Mouse (Mus musculus) lung, adult 2 months (tissue): ENCODE measurements around the gene Bud31. TPM values are rescaled to one million over a fixed set of nuclear protein-coding genes. Genes with fewer than 3 reads are reported as not detected.
A peak's percentile ranks its signal among the peaks of the same experiment; 100 is the strongest.

Experiments used
- DNase-seq: peaks from one replicate; pipeline ENCODE4 v3.0.0; 2022
- H3K4me1 ChIP-seq: fragments of 200-500 bp; 2 replicates; pipeline ENCODE4 v1.6.1; 2011; ENCODE audit warnings: low read length; ENCODE audit not compliant: control insufficient read depth, insufficient read depth
- H3K4me3 ChIP-seq: fragments of 200-500 bp; replicated peaks from 2 replicates; pipeline ENCODE3; 2011; ENCODE audit warnings: low read depth, mild to moderate bottlenecking, control low read depth, low read length; ENCODE audit errors: extremely low read depth
- CTCF ChIP-seq: fragments of 200-500 bp; IDR thresholded peaks from 2 replicates; pipeline ENCODE4 v1.5.1; 2011; ENCODE audit warnings: mild to moderate bottlenecking, low read length, control low read depth; ENCODE audit not compliant: insufficient read depth
- POLR2A ChIP-seq: fragments of 200-500 bp; IDR thresholded peaks from 2 replicates; pipeline ENCODE4 v1.6.1; 2011; ENCODE audit warnings: low read depth, mild to moderate bottlenecking, control low read depth, low read length, borderline replicate concordance; ENCODE audit errors: extremely low read depth
- WGBS: fragments of 180-500 bp; shearing (Covaris S2); methylation state at CpG from one replicate; pipeline ENCODE4 v1.1.7; 2018; 5-methylcytosine and 5-hydroxymethylcytosine counted together
- polyA plus RNA-seq: library from polyadenylated mRNA; depleted of rRNA; stranded (reverse); fragments of >200 nt; gene quantifications from 2 replicates; pipeline ENCODE4 v1.2.3, GENCODE M21; 2012; rRNA removed

Bud31 gene
- polyA plus RNA-seq, 1 experiment: 33.1 TPM

DNA sequence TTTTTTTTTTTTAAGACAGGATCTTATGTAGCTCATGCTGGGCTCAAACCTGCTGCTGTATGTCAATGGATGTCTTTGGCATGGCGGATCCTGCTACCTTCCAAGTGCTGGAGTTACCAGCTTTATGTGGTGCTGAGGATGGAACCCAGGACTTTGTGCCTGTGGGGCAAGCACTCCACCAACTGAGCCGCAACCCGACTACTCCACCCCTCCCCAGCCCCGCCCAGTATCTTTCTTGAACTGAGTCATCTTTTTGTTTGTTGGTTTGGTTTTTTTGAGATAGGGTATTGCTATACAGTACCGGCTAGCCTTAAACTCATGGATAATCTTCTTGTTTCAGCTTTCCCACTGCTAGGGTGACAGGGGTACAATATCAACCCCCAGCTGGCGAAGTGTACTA lies 49.3 kb downstream of the Bud31 start:
- WGBS: 88% methylated on average over 6 of the region's 6 CpGs
- Histone ChIP-seq H3K4me1 (peaks cover 12% of the 10 kb centered on the region), H3K4me3 (no peak overlapping the region)
- TF ChIP-seq CTCF: no peak
- TF ChIP-seq POLR2A: no peak
- DNase-seq: no peak

- H3K4me1 ChIP-seq: peaks cover 12% of the 10 kb centered on the region
- TF ChIP-seq CTCF (no peak), POLR2A (no peak)
- no peak for DNase-seq
- H3K4me3 ChIP-seq: peak overlapping the region; percentile 88
- 31% methylated on average over 5 of the region's 5 CpGs for WGBS
Measured at GRCm38 (mm10) chr5:145190373-145190772, 50.2 kb downstream of the Bud31 start.

DNA sequence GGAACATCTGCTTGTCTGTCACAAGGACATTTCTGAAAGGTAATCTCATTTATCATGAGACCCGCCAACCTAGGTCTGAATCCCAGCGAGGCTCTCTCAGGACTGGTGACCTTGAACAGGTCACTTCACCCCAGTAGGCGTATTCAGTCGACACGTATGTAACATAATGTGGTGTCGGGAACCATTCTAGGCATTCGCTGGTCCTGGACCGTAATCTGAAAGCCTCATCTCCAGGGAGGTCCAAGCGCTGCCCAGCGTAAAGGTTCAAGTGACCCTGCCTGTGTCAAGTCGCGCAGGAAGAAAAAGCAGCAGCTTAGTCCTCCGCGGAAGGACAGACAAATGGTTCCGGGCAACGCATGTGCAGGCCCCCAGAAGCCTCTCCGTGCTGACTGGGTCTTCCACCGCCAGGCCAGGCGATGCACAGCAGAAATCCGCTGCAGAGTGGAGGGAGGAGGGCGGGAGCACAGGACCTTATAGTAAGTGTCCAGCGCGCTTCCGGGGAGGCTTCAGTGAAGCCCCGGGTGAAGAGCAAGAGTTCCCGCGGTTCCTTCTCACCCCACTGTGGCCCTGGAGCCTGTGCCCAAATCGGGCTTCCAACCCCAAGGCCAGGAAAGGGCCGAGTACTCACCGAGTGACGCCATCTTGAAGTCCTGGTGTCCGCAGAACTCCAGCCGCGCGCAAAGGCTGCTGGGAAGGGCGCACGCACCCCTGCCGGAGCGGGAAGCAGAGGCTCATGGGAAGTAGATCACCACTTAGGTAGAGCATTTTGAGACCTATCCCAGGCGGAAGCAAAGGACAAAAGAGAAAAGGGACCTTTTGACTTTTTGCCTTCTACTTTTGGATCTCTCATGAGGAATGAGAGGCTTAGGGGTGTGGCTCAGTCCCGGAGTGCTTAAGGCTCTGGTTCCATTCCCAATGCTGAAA lies 51.0 kb downstream of the Bud31 start:
- peak; percentile 85 for DNase-seq

GRCm38 (mm10) chr5:145191962-145192361 lies 51.8 kb downstream of the Bud31 start, which contains the start of gene Atp5j2:
Atp5j2 (minus strand) TSS chr5:145192062.
- DNase-seq: no peak
- no peak for TF ChIP-seq CTCF
- no peak for TF ChIP-seq POLR2A
- Histone ChIP-seq H3K4me1 (peaks cover 12% of the 10 kb centered on the region), H3K4me3 (peak within 1 kb of the TSS; percentile 88)
- WGBS: 87% methylated on average over 2 of the region's 2 CpGs

More for the DNA sequence above, 51.0 kb downstream of the Bud31 start:
- peak overlapping the region; percentile 88 for H3K4me3 ChIP-seq
- peaks cover 12% of the 10 kb centered on the region for H3K4me1 ChIP-seq
- TF ChIP-seq CTCF: no peak
- TF ChIP-seq POLR2A: peak; percentile 82; the same call in 1 of the 2 replicates
- under 1% methylated on average over 41 of the region's 41 CpGs for WGBS

Other genes starting within 250 kb of the Bud31 start
- 33.5 and 34.1 TPM in 2 replicates for gene Smurf1, start 174.5 kb upstream of the Bud31 start, polyA plus RNA-seq
- gene Gm4871, start 107.6 kb upstream of the Bud31 start, polyA plus RNA-seq: not detected in 2 replicates
- not detected in 2 replicates for gene 1700018F24Rik, start 97.4 kb upstream of the Bud31 start, polyA plus RNA-seq
- 117 and 135 TPM in 2 replicates for gene Arpc1a, start 56.5 kb upstream of the Bud31 start, polyA plus RNA-seq
- gene Kpna7, start 56.3 kb upstream of the Bud31 start, polyA plus RNA-seq: not detected in 2 replicates
- 492 and 519 TPM in 2 replicates for gene Arpc1b, start 26.1 kb upstream of the Bud31 start, polyA plus RNA-seq
- 18.4 and 23.4 TPM in 2 replicates for gene Pdap1, start 124 bp upstream of the Bud31 start, polyA plus RNA-seq
- 10.2 and 10.5 TPM in 2 replicates for gene Ptcd1, start 26.7 kb downstream of the Bud31 start, polyA plus RNA-seq
- 22.6 and 23.5 TPM in 2 replicates for gene Cpsf4, start 26.9 kb downstream of the Bud31 start, polyA plus RNA-seq
- 65.1 and 107 TPM in 2 replicates for gene Atp5j2, start 51.7 kb downstream of the Bud31 start, polyA plus RNA-seq
- gene Zkscan14, start 61.5 kb downstream of the Bud31 start, polyA plus RNA-seq: 3.1 and 4.2 TPM in 2 replicates
- gene Zkscan5, start 64.2 kb downstream of the Bud31 start, polyA plus RNA-seq: 3.1 and 4.1 TPM in 2 replicates
- 11.4 and 18.0 TPM in 2 replicates for gene Zfp655, start 91.4 kb downstream of the Bud31 start, polyA plus RNA-seq
- 15.6 and 18.8 TPM in 2 replicates for gene Zscan25, start 140.1 kb downstream of the Bud31 start, polyA plus RNA-seq
- not detected in 2 replicates for gene Cyp3a57, start 204.9 kb downstream of the Bud31 start, polyA plus RNA-seq